Mouse (Mus musculus) heart, embryonic 16.5 days (tissue): Measurements from ENCODE around the gene Slc12a1. TPM values are rescaled to one million over a fixed set of nuclear protein-coding genes. Genes with fewer than 3 reads are reported as not detected.
"Not testable (repeated sequence)": the region's sequence is repeated elsewhere in the genome, so short reads cannot be mapped to it uniquely, and the experiment has no call there.

Source experiments
- ATAC-seq: fragments of 200-750 bp; cut with Nextera tagmentation; replicated peaks from 2 replicates; pipeline ENCODE4 v1.8.0; 2017; ENCODE audit warnings: moderate number of reproducible peaks; ENCODE audit not compliant: insufficient read depth, low FRiP score; ENCODE audit errors: extremely low read depth
- H3K27ac ChIP-seq: fragments of 300-500 bp; sonication (generic); 2 replicates; pipeline ENCODE4 v1.5.1; 2014; ENCODE audit warnings: mild to moderate bottlenecking, low read length, control low read depth, moderate library complexity
- H3K27me3 ChIP-seq: fragments of 300-500 bp; sonication (generic); 2 replicates; pipeline ENCODE4 v1.6.1; 2014; ENCODE audit warnings: low read length, mixed read lengths; ENCODE audit not compliant: control insufficient read depth, insufficient read depth
- H3K36me3 ChIP-seq: fragments of 300-500 bp; sonication (generic); 2 replicates; pipeline ENCODE4 v1.6.1; 2014; ENCODE audit not compliant: control insufficient read depth, insufficient read depth
- H3K4me1 ChIP-seq: fragments of 300-500 bp; sonication (generic); 2 replicates; pipeline ENCODE4 v1.6.1; 2014; ENCODE audit warnings: low read length, mixed read lengths; ENCODE audit not compliant: control insufficient read depth, insufficient read depth
- H3K4me2 ChIP-seq: fragments of 300-500 bp; sonication (generic); 2 replicates; pipeline ENCODE4 v1.6.1; 2014; ENCODE audit warnings: low read depth, mild to moderate bottlenecking, control low read depth, low read length
- H3K4me3 ChIP-seq: fragments of 300-500 bp; sonication (generic); 2 replicates; pipeline ENCODE4 v1.5.1; 2014; ENCODE audit warnings: mild to moderate bottlenecking, control low read depth, low read length
- H3K9ac ChIP-seq: fragments of 300-500 bp; sonication (generic); 2 replicates; pipeline ENCODE4 v1.6.1; 2014; ENCODE audit warnings: low read length, control low read depth
- H3K9me3 ChIP-seq: fragments of 300-500 bp; sonication (generic); replicated peaks from 2 replicates; pipeline ENCODE4 v1.6.1; 2016; ENCODE audit warnings: low read length; ENCODE audit not compliant: control insufficient read depth
- WGBS: fragments of 180-500 bp; shearing (Covaris S2); extraction: QIAGEN DNeasy Blood & Tissue Kit; methylation state at CpG from one replicate; pipeline ENCODE4 v1.1.7; 2014; 5-methylcytosine and 5-hydroxymethylcytosine counted together
- polyA plus RNA-seq: library from polyadenylated mRNA; unstranded; fragments of >200 nt; fragmentation: Nextera tagmentation; extraction: Ambion mirVana; gene quantifications from 2 replicates; pipeline ENCODE4 v1.2.1, GENCODE M21; 2015

The Slc12a1 gene
- polyA plus RNA-seq = not detected in 2 replicates

DNA sequence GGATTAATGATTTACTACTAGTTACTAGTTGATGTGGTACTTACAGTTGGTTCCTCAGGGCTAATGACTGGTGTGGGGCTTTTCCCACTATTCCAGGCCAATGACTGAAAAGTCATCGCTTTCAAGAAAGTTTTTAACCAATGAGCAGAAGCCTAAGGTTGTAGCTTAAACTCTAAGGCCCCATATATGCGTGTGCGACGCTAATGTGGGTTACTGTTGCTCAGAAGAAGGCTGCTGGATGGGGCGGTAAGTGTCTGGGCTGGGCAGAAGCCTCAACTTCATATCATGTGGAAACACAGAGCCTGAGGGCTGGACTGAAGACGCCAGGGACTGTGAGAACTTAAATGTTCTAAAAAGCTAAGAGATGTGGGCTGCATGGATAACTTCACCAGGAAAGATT, at the start of gene Slc12a1:
Slc12a1 (plus strand) TSS at position 118 of the 400 bp plus-strand sequence.
- Histone ChIP-seq H3K27me3 (no peaks in the 10 kb centered on the region), H3K9ac (no peak within 1 kb of the TSS), H3K4me1 (no peaks in the 10 kb centered on the region), H3K4me3 (no peak within 1 kb of the TSS), H3K27ac (no peak within 1 kb of the TSS), H3K9me3 (no peaks in the 10 kb centered on the region), H3K36me3 (no peaks in the 10 kb centered on the region), H3K4me2 (no peak within 1 kb of the TSS)
- 87% methylated on average over 6 of the region's 6 CpGs for WGBS
- no peak for ATAC-seq

DNA sequence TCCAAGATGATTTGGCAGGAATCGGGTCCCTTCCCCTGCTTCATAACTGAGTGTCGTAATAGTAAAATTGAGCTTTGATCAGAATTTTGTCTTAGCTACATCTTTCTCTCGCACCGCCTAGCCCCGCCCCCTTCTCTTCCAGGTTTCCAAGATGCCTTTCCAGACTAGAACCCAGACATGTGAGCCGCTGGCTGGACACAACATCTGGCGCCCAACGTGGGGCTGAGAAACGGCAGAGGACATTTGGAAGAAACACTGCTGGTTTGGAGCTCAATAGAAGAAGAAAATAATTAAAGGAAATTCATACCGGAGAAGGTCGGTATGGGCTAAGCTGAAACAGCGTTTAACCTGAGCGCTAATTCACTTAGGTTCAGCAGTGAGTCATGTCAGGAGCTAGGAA, 47.8 kb upstream of the Slc12a1 start:
- H3K9me3 ChIP-seq, ATAC-seq, H3K27me3 ChIP-seq, H3K9ac ChIP-seq, H3K4me2 ChIP-seq, H3K4me3 ChIP-seq, H3K4me1 ChIP-seq, H3K27ac ChIP-seq: not testable (repeated sequence)
- peaks cover 39% of the 10 kb centered on the region for H3K36me3 ChIP-seq
- 94% methylated on average over 13 of the region's 13 CpGs for WGBS

DNA sequence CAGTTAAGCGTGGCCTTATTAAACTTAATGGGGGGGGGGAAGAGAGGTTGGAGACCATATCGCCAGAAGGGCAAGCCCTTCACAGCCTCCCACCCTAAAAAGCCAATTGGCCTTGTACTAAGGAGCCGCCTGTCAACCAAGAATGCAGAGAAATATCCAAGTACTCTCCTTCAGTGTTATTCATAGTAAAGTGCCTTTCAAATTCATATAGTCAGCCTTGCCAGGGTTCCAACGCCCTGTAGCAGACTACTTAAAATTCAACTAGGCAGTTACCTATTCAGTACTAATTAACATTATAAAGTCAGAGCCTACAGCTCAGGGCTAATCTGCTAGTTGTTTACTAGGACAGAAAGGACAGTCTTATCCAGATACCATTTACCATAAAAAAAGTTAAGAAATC, 45.8 kb upstream of the Slc12a1 start:
- H3K4me2 ChIP-seq, H3K9me3 ChIP-seq, H3K27ac ChIP-seq, H3K4me3 ChIP-seq, ATAC-seq, H3K9ac ChIP-seq, H3K4me1 ChIP-seq, H3K27me3 ChIP-seq: not testable (repeated sequence)
- H3K36me3 ChIP-seq = peaks cover 34% of the 10 kb centered on the region
- WGBS = 96% methylated on average over 4 of the region's 4 CpGs

DNA sequence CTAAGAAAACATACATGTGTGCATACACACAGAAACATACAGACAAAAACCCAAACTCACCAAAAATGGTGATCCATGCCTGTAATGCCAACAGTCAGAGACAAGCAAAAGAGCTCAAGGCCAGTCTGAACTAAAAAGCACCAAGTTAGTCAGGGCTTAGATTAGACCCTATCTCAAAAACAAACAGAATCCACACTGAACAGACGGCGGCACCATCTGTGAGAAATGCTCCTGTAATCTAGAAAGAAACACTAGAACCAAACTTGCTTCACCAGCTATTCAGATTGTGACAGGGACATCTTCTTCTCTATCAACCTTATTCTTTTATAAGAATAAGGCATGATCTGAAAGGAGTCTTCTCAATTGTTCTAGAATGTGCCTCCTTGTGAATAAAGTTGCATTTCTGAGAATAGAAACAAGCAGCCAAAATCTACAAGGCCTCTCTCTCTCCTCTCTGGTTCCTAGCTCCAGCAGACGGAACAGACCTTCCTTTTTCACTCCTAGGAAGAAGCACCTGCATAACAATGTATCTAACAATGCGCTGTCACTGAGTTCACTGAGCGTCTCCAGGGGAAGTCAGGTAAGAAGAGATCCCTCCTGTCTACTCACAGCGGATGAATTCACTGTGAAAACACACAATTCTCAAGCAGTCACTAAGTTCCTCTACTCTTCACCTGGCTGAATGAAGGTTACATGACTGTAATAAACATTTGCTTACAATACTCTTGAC, 32.8 kb upstream of the Slc12a1 start:
- H3K4me1 ChIP-seq = peaks cover 25% of the 10 kb centered on the region
- H3K4me2 ChIP-seq = no peak overlapping the region
- no peaks in the 10 kb centered on the region for H3K9me3 ChIP-seq
- WGBS = 65% methylated on average over 6 of the region's 6 CpGs
- H3K4me3 ChIP-seq = no peak overlapping the region
- no peaks in the 10 kb centered on the region for H3K27me3 ChIP-seq
- H3K9ac ChIP-seq = no peak overlapping the region
- peaks cover 6% of the 10 kb centered on the region for H3K36me3 ChIP-seq
- ATAC-seq = no peak
- no peak overlapping the region for H3K27ac ChIP-seq

DNA sequence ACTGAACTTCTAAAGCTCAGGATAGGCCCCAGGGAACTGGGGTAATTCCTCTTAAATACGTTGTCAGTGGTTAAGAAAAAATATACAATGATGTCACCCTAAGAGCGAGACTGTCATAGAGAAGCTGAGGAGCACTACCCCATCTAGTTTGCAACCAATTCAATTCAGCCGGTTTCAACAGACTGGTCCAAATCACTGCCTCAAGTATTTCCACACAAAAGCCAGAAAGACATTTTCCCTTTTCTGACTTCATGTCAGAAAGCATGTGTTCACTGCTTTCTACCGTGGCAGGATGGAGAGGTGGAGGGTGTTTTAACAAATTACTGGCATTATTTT, 30.0 kb upstream of the Slc12a1 start:
- Histone ChIP-seq H3K27ac (no peak overlapping the region), H3K9me3 (no peaks in the 10 kb centered on the region), H3K9ac (peak overlapping the region; percentile 89), H3K4me2 (peak overlapping the region; percentile 86), H3K27me3 (no peaks in the 10 kb centered on the region), H3K4me1 (peaks cover 25% of the 10 kb centered on the region), H3K36me3 (no peaks in the 10 kb centered on the region), H3K4me3 (peak overlapping the region; percentile 73)
- WGBS = 10% methylated on average over 4 of the region's 4 CpGs
- ATAC-seq = no peak

DNA sequence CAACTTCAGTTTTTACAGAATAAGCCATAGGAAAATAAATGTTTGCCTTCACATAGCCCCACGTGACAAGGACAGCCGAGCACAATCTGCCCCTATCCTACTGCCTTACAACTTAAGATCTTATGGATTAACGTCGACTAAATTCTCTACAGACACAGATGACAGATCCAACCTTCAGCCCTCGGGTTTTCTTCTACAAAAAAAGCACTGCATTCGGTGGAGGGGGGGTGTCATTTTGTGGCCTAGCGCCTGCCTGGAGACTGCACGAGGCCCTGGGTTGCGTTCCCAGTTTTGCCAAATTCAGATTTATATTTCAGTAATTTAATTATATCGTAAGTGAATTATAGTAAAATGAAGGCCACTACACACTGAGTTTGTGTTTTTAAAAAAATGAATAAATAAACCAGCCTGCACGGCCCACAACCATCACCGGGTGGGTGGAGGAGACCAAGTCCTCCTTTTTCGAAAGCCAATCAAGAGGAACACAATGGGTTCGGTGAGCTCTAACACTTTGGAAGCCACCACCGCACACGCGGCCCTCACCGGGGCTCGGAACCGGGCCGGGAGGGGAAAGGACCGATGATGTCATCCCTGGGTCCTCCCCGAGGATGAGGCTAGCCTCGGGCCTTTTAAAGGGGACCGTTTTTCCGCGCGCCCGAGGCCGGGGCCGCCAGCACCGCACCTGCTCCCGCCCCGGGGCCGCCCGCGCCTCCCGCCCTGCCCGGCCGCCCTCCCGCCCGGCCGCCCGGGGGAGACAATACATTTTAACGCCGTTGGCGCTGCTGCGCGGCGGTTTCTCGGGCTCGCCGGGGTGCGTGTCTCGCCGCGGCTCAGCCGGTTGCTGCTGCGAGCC, 29.5 kb upstream of the Slc12a1 start:
- no peaks in the 10 kb centered on the region for H3K36me3 ChIP-seq
- H3K4me3 ChIP-seq = peak overlapping the region; percentile 73
- no peaks in the 10 kb centered on the region for H3K9me3 ChIP-seq
- peaks cover 25% of the 10 kb centered on the region for H3K4me1 ChIP-seq
- no peaks in the 10 kb centered on the region for H3K27me3 ChIP-seq
- peak overlapping the region; percentile 86 for H3K4me2 ChIP-seq
- under 1% methylated on average over 46 of the region's 59 CpGs for WGBS
- peak overlapping the region; percentile 89 for H3K9ac ChIP-seq
- ATAC-seq = peak; percentile 81
- peak overlapping the region; percentile 74 for H3K27ac ChIP-seq

DNA sequence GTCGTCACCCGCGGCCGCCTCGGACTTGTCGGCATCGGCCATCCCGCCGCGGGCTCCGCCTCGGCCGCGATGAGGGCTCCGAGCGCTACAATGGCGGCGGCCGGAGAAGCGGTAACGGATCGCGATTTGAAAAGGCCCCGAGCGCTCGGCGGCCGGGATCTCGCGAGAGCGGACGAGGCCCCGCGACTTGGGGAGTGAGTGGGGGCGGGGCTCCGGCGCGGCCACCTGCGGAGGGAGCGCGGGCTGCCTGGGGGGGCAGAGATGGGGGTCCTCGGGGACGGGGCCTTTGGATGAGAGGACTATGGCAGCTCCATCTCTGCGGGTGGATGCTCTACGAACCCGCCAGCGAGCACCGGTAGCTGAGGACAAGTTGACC, 28.8 kb upstream of the Slc12a1 start, which contains the start of gene Myef2:
Myef2 (minus strand) TSS at position 185 of the 376 bp plus-strand sequence.
- peak within 1 kb of the TSS; percentile 73 for H3K4me3 ChIP-seq
- under 1% methylated on average over 41 of the region's 48 CpGs for WGBS
- H3K27me3 ChIP-seq = no peaks in the 10 kb centered on the region
- ATAC-seq = peak; percentile 86
- H3K4me2 ChIP-seq = peak within 1 kb of the TSS; percentile 86
- peaks cover 22% of the 10 kb centered on the region for H3K4me1 ChIP-seq
- H3K36me3 ChIP-seq = no peaks in the 10 kb centered on the region
- H3K27ac ChIP-seq = peak within 1 kb of the TSS; percentile 74
- H3K9ac ChIP-seq = peak within 1 kb of the TSS; percentile 89
- no peaks in the 10 kb centered on the region for H3K9me3 ChIP-seq

DNA sequence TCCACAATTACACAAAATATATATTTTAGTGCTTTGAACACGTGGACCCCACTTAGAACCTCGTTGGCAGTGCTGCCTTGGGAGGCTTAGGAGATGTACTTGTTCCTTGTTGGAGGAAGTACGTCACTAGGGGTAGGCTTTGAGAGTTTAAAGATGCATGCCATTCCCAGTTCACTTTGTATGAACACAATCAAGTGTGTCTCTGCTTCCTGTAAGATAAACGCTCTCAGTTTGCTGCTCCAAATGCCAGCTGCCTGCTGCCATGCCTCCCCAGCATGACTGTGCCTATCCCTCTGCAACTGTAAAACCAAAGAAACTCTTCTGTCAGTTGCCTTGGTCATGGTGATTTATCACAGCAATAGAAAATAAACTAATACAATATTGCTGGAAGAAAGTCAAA, 26.5 kb upstream of the Slc12a1 start:
- Histone ChIP-seq H3K4me2 (no peak overlapping the region), H3K9ac (no peak overlapping the region), H3K9me3 (no peaks in the 10 kb centered on the region), H3K4me1 (peaks cover 13% of the 10 kb centered on the region), H3K4me3 (no peak overlapping the region), H3K36me3 (no peaks in the 10 kb centered on the region), H3K27ac (no peak overlapping the region), H3K27me3 (no peaks in the 10 kb centered on the region)
- WGBS = 25% methylated on average over 4 of the region's 4 CpGs
- ATAC-seq = no peak

DNA sequence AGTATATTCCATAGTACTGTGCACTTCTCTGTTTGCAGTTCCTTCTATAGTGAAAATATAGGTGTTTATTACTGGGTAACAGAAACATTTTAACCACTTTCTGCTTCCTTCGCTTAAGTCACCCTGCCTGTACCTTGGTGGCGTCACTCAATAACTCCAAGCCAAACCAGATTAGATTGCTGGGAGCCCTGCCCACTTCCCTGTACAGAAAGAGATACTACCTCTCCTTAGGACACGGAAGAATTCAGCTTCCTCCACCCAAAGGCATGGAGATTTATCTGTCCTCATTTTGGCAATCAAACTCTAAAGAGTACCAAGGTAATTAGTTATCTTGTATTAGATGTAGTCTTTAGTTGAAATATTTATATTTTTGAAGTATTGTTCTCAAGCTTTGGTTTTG, 25.5 kb upstream of the Slc12a1 start:
- 41% methylated on average over 3 of the region's 3 CpGs for WGBS
- no peak overlapping the region for H3K4me3 ChIP-seq
- H3K4me1 ChIP-seq = peaks cover 6% of the 10 kb centered on the region
- ATAC-seq = no peak
- H3K27me3 ChIP-seq = no peaks in the 10 kb centered on the region
- no peaks in the 10 kb centered on the region for H3K36me3 ChIP-seq
- no peaks in the 10 kb centered on the region for H3K9me3 ChIP-seq
- no peak overlapping the region for H3K4me2 ChIP-seq
- H3K9ac ChIP-seq = no peak overlapping the region
- no peak overlapping the region for H3K27ac ChIP-seq
